Mouse (Mus musculus) lung, postnatal 0 days (tissue): ENCODE data around the gene Upb1. TPM values are rescaled to one million over a fixed set of nuclear protein-coding genes. Genes with fewer than 3 reads are reported as not detected.

ENCODE experiments used
- ATAC-seq: fragments of 200-750 bp; cut with Nextera tagmentation; 2 replicates; pipeline ENCODE4 v1.8.0; 2017; ENCODE audit warnings: moderate library complexity
- DNase-seq: peaks from one replicate; pipeline ENCODE4 v3.0.0-alpha.2; 2016; ENCODE audit warnings: low spot score
- H3K27ac ChIP-seq: fragments of 300-500 bp; sonication (generic); 2 replicates; pipeline ENCODE4 v1.5.1; 2014; ENCODE audit warnings: antibody characterized with exemption, mild to moderate bottlenecking, low read length, mixed read lengths
- H3K27me3 ChIP-seq: fragments of 300-500 bp; sonication (generic); replicated peaks from 2 replicates; pipeline ENCODE4 v1.6.1; 2014; ENCODE audit warnings: low read length, mixed read lengths; ENCODE audit not compliant: insufficient read depth
- H3K36me3 ChIP-seq: fragments of 300-500 bp; sonication (generic); 2 replicates; pipeline ENCODE4 v1.6.1; 2014; ENCODE audit warnings: low read length, mixed read lengths; ENCODE audit not compliant: insufficient read depth
- H3K4me1 ChIP-seq: fragments of 300-500 bp; sonication (generic); 2 replicates; pipeline ENCODE4 v1.6.1; 2014; ENCODE audit warnings: antibody characterized with exemption, low read depth, low read length, mixed read lengths; ENCODE audit not compliant: insufficient read depth
- H3K4me2 ChIP-seq: fragments of 300-500 bp; sonication (generic); replicated peaks from 2 replicates; pipeline ENCODE4 v1.6.1; 2014; ENCODE audit warnings: low read depth, mild to moderate bottlenecking, low read length, moderate library complexity, mixed read lengths
- H3K4me3 ChIP-seq: fragments of 300-500 bp; sonication (generic); 2 replicates; pipeline ENCODE4 v1.5.1; 2014; ENCODE audit warnings: low read depth, low read length
- H3K9ac ChIP-seq: fragments of 300-500 bp; sonication (generic); replicated peaks from 2 replicates; pipeline ENCODE4 v1.6.1; 2014; ENCODE audit warnings: low read depth, mild to moderate bottlenecking
- H3K9me3 ChIP-seq: fragments of 300-500 bp; sonication (generic); 2 replicates; pipeline ENCODE4 v1.6.1; 2016; ENCODE audit warnings: low read length, mixed read lengths
- CTCF ChIP-seq: IDR thresholded peaks from 2 replicates; pipeline ENCODE4 v1.5.1; 2016; ENCODE audit warnings: antibody characterized with exemption, mild to moderate bottlenecking
- EP300 ChIP-seq: IDR thresholded peaks from 2 replicates; pipeline ENCODE4 v1.6.1; 2016; ENCODE audit warnings: antibody characterized with exemption, mild to moderate bottlenecking, control low read depth
- WGBS: fragments of 180-500 bp; shearing (Covaris S2); extraction: QIAGEN DNeasy Blood & Tissue Kit; methylation state at CpG from one replicate; pipeline ENCODE4 v1.1.7; 2014; 5-methylcytosine and 5-hydroxymethylcytosine counted together
- polyA plus RNA-seq: library from polyadenylated mRNA; unstranded; fragments of >200 nt; fragmentation: Nextera tagmentation; extraction: Ambion mirVana; gene quantifications from 2 replicates; pipeline ENCODE4 v1.2.1, GENCODE M21; 2015

Gene Upb1
- polyA plus RNA-seq, 1 experiment from 2014 or later: 0.33 TPM

- H3K9me3 ChIP-seq: no peaks in the 10 kb centered on the region
- H3K27me3 ChIP-seq: no peaks in the 10 kb centered on the region
- peaks cover 17% of the 10 kb centered on the region; the same call in 1 of the 2 replicates for H3K4me1 ChIP-seq
- no peak overlapping the region for H3K9ac ChIP-seq
- ATAC-seq (no peak), DNase-seq (no peak)
- TF ChIP-seq CTCF: peak; percentile 28; the same call in 1 of the 2 replicates
- no peak for TF ChIP-seq EP300
- no peaks in the 10 kb centered on the region for H3K36me3 ChIP-seq
- H3K4me3 ChIP-seq: no peak overlapping the region
- 86% methylated on average over 4 of the region's 4 CpGs for WGBS
- no peak overlapping the region for H3K27ac ChIP-seq
- no peak overlapping the region for H3K4me2 ChIP-seq
Observed at GRCm38 (mm10) chr10:75443017-75443416, 42.1 kb downstream of the Upb1 start.

DNA sequence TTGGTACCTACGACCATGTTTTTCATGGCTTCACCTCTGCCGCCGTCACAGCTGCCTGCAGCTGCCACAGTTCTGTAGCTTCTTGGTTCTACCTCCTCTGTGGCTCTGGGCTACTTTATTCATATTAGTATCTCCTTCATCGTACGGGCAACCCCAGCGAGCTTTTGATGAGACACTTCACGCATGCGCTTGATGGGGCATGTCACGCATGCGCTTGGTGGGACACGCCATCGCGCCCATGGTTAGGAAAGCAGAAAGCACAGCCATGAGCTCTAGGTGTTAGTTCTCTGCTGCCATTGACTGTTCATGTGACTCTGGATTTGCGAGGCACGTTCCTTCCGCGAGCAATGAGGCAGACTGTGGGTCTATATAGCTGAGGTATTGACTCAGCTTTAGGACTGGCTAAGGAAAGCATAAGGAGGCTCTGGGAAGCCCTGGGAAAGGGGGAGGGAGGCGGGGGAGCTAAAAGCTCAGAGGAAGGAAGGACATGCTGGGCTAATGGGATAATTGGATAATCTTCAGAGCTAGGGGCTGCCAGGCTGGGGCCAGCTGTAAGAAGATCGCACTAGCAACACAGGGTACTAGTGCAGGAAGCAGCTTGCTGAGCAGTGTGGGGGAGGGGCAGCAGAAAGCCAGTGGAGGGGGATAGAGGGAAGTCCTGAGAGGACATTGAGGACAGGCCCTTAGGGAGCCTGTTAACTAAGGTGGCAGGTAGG, 43.4 kb downstream of the Upb1 start:
- ATAC-seq (no peak), DNase-seq (no peak)
- Histone ChIP-seq H3K27me3 (no peaks in the 10 kb centered on the region), H3K36me3 (no peaks in the 10 kb centered on the region), H3K9me3 (no peaks in the 10 kb centered on the region), H3K4me1 (peaks cover 14% of the 10 kb centered on the region; the same call in 1 of the 2 replicates), H3K4me3 (no peak overlapping the region), H3K4me2 (no peak overlapping the region), H3K9ac (no peak overlapping the region), H3K27ac (no peak overlapping the region)
- 77% methylated on average over 19 of the region's 19 CpGs for WGBS
- TF ChIP-seq EP300 (no peak), CTCF (no peak)

DNA sequence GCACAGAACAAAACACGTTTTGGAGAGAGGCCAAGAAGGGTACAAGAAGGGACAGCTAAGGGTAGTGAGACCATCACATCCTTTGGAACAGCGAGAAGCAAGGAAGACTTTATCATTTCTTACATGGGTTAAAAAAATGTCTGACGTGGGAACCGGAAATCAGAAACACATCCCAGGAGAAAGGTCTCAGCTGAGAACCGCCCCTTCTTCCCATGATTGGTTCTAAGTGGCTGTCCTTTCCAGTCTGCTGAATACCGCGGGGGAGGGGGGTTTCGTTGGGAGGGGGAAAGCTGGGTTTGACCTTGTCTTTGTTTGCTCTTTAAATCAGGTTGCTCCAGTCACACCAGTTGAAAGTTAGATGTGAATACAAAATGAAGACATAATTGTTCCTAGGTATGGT, 44.1 kb downstream of the Upb1 start:
- Histone ChIP-seq H3K36me3 (no peaks in the 10 kb centered on the region), H3K4me2 (no peak overlapping the region), H3K27me3 (no peaks in the 10 kb centered on the region), H3K27ac (no peak overlapping the region), H3K9me3 (no peaks in the 10 kb centered on the region), H3K9ac (no peak overlapping the region), H3K4me1 (peaks cover 14% of the 10 kb centered on the region; the same call in 1 of the 2 replicates), H3K4me3 (no peak overlapping the region)
- 35% methylated on average over 8 of the region's 8 CpGs for WGBS
- TF ChIP-seq CTCF (no peak), EP300 (no peak)
- ATAC-seq (no peak), DNase-seq (no peak)

- Histone ChIP-seq H3K4me3 (no peak overlapping the region), H3K36me3 (no peaks in the 10 kb centered on the region), H3K4me2 (no peak overlapping the region), H3K9ac (no peak overlapping the region), H3K27ac (no peak overlapping the region), H3K9me3 (no peaks in the 10 kb centered on the region), H3K27me3 (no peaks in the 10 kb centered on the region), H3K4me1 (peaks cover 24% of the 10 kb centered on the region; the same call in 1 of the 2 replicates)
- TF ChIP-seq EP300 (no peak), CTCF (no peak)
- DNase-seq (peak; percentile 56), ATAC-seq (peak; percentile 63)
- WGBS: 47% methylated on average over 13 of the region's 13 CpGs
Observed at GRCm38 (mm10) chr10:75446501-75447083, 45.7 kb downstream of the Upb1 start.

DNA sequence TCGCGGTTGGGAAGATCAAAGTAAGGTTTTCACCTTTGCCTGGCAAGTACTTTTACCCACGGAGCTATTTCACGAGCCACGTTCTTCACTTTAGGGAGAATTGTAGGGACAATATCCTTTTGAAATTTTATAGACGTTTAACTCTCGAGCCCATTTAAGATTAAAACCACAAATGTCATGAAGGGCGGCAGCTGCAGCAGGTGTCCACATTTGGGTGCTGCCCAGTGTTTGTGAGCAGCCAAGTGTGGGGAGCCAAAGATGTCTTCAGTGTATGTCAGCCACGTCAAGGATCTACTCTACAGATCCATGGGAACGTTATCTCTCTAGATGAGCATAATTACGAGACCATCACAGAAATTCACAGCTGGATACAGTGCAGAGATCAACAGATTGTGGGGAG, 46.6 kb downstream of the Upb1 start:
- ATAC-seq (no peak), DNase-seq (no peak)
- H3K4me3 ChIP-seq: no peak overlapping the region
- H3K4me1 ChIP-seq: peaks cover 29% of the 10 kb centered on the region; the same call in 1 of the 2 replicates
- no peak for TF ChIP-seq CTCF
- TF ChIP-seq EP300: no peak
- H3K27me3 ChIP-seq: no peaks in the 10 kb centered on the region
- no peak overlapping the region for H3K27ac ChIP-seq
- H3K9ac ChIP-seq: no peak overlapping the region
- WGBS: 80% methylated on average over 11 of the region's 11 CpGs
- H3K4me2 ChIP-seq: no peak overlapping the region
- H3K9me3 ChIP-seq: no peaks in the 10 kb centered on the region
- no peaks in the 10 kb centered on the region for H3K36me3 ChIP-seq

DNA sequence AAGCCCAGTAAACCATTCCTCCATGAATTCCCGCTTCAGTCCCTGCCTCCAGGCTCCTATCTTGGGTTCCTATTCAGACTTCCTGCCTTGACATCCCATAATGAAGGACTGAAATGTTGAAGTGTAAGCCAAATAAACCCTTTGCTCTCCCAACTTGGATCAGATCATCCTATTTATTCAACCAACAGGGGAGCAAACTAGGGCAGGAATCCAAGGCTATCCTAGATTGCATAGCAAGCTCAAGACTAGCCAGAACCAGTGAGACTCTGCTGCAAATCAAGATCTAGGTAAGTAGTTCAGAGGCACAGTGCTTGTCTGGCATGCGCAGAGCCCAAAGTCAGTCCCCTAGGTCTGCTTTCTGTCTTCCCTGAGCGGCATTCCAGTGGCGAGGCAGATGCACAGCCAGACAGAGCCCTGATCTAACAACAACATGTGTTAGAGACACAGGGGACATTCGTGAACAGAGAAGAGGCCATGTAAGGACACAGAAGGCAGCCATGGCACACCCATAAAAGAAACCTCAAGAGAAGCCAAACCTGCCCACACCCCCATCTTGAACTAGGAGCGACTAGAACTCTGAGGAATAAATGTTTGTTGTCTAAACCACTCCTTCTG, 48.0 kb downstream of the Upb1 start:
- ATAC-seq (no peak; the same call in 1 of the 2 replicates), DNase-seq (no peak)
- no peak overlapping the region for H3K4me3 ChIP-seq
- H3K4me1 ChIP-seq: peaks cover 29% of the 10 kb centered on the region; the same call in 1 of the 2 replicates
- H3K27me3 ChIP-seq: no peaks in the 10 kb centered on the region
- 84% methylated on average over 6 of the region's 6 CpGs for WGBS
- no peak for TF ChIP-seq CTCF
- TF ChIP-seq EP300: no peak
- no peak overlapping the region for H3K4me2 ChIP-seq
- H3K27ac ChIP-seq: no peak overlapping the region
- no peaks in the 10 kb centered on the region for H3K36me3 ChIP-seq
- no peaks in the 10 kb centered on the region for H3K9me3 ChIP-seq
- no peak overlapping the region for H3K9ac ChIP-seq
